ENCODE assay signal across 18 mouse cellular contexts in genomic region chr8:84308376-84308775, GRCm38 (mm10). TPM values are rescaled to one million over a fixed set of nuclear protein-coding genes. Genes with fewer than 3 reads are reported as not detected.
DNase-seq lines count a peak whose midpoint lies in the region; ATAC-seq and TF ChIP-seq lines count a peak whose summit lies in the region.
"Had no signal": no experiment of that assay in that cellular context is flagged by ENCODE, and none has a peak within 500 bp of the region (broad histone marks: within the 10 kb centered on the region; RNA-seq: fewer than 3 reads in every experiment).

No protein-coding gene starts in this region.

- no peak overlapping the region for H3K9ac ChIP-seq in kidney, postnatal 0 days (ENCODE audit: low read depth, low read length)
- H3K9ac ChIP-seq in kidney, embryonic 15.5 days = no peak overlapping the region
- no peak overlapping the region for H3K9ac ChIP-seq in midbrain, embryonic 14.5 days (replicated peaks; ENCODE audit: low read length)
- H3K9ac ChIP-seq: liver, embryonic 15.5 days; neural tube, embryonic 15.5 days had no signal

- H3K4me1 ChIP-seq in kidney, postnatal 0 days (replicated peaks; ENCODE audit: insufficient read depth, low read length) = no peaks in the 10 kb centered on the region
- no peaks in the 10 kb centered on the region for H3K4me1 ChIP-seq in kidney, embryonic 15.5 days
- no peaks in the 10 kb centered on the region for H3K4me1 ChIP-seq in midbrain, embryonic 14.5 days (ENCODE audit: control insufficient read depth, insufficient read depth, low read length)
- H3K4me1 ChIP-seq: liver, embryonic 15.5 days; neural tube, embryonic 15.5 days had no signal

- peak; percentile 41 for DNase-seq in kidney, postnatal 0 days (ENCODE audit: low spot score)
- DNase-seq in adrenal gland, adult 8-10 months = peak; percentile 6
- peak; percentile 82 for DNase-seq in forelimb bud, embryonic 11.5 days (ENCODE audit: low read depth, low spot score)
- DNase-seq in layer of hippocampus, postnatal 36 days = no peak
- no peak for DNase-seq in left cerebral cortex, adult 11 months (ENCODE audit: low spot score)
- DNase-seq in midbrain, embryonic 14.5 days = no peak
- DNase-seq: cerebellum, adult 9-11 months; kidney, adult 2 months; kidney, postnatal 25 days; lung, postnatal 10 days; right cerebral cortex, postnatal 4 days; thymus, adult 2 months had no signal

- no peaks in the 10 kb centered on the region for H3K27me3 ChIP-seq in kidney, postnatal 0 days (ENCODE audit: insufficient read depth, low read length)
- no peaks in the 10 kb centered on the region for H3K27me3 ChIP-seq in kidney, embryonic 15.5 days
- H3K27me3 ChIP-seq in midbrain, embryonic 14.5 days (ENCODE audit: control insufficient read depth, insufficient read depth, low read length) = no peaks in the 10 kb centered on the region
- H3K27me3 ChIP-seq: liver, embryonic 15.5 days; neural tube, embryonic 15.5 days had no signal

- no peak overlapping the region for H3K4me2 ChIP-seq in kidney, postnatal 0 days (ENCODE audit: low read length)
- no peak overlapping the region for H3K4me2 ChIP-seq in kidney, embryonic 15.5 days
- H3K4me2 ChIP-seq in midbrain, embryonic 14.5 days (ENCODE audit: low read length) = no peak overlapping the region
- H3K4me2 ChIP-seq: liver, embryonic 15.5 days; neural tube, embryonic 15.5 days had no signal

- H3K9me3 ChIP-seq in kidney, postnatal 0 days (replicated peaks; ENCODE audit: low read length) = no peaks in the 10 kb centered on the region
- no peaks in the 10 kb centered on the region for H3K9me3 ChIP-seq in kidney, embryonic 15.5 days (replicated peaks)
- no peaks in the 10 kb centered on the region for H3K9me3 ChIP-seq in midbrain, embryonic 14.5 days (ENCODE audit: control insufficient read depth, low read length)
- H3K9me3 ChIP-seq: liver, embryonic 15.5 days; neural tube, embryonic 15.5 days had no signal

- no peak for TF ChIP-seq CTCF in kidney, postnatal 0 days (IDR thresholded peaks at IDR 0.05; ENCODE audit: low read depth)

- 25% methylated on average over 3 of the region's 3 CpGs for WGBS in kidney, postnatal 0 days
- WGBS in kidney, embryonic 15.5 days = 38% methylated on average over 3 of the region's 3 CpGs
- 70% methylated on average over 3 of the region's 3 CpGs for WGBS in midbrain, embryonic 14.5 days

- H3K27ac ChIP-seq in kidney, postnatal 0 days = no peak overlapping the region
- no peak overlapping the region for H3K27ac ChIP-seq in kidney, embryonic 15.5 days
- H3K27ac ChIP-seq in midbrain, embryonic 14.5 days (replicated peaks; ENCODE audit: low read depth, low read length) = no peak overlapping the region
- H3K27ac ChIP-seq: liver, embryonic 15.5 days; neural tube, embryonic 15.5 days had no signal

- ATAC-seq in kidney, postnatal 0 days (replicated peaks; ENCODE audit: low FRiP score, low read depth) = no peak
- ATAC-seq in kidney, embryonic 15.5 days (replicated peaks; ENCODE audit: low FRiP score) = no peak
- no peak for ATAC-seq in midbrain, embryonic 14.5 days (ENCODE audit: low FRiP score, low TSS enrichment)
- ATAC-seq: forebrain, embryonic 14.5 days; midbrain, embryonic 16.5 days had no signal

- no peak overlapping the region for H3K4me3 ChIP-seq in kidney, postnatal 0 days (replicated peaks; ENCODE audit: low read depth, low read length)
- no peak overlapping the region for H3K4me3 ChIP-seq in kidney, embryonic 15.5 days (replicated peaks)
- H3K4me3 ChIP-seq in midbrain, embryonic 14.5 days (replicated peaks; ENCODE audit: low read depth, low read length) = no peak overlapping the region
- H3K4me3 ChIP-seq: erythroblast, embryonic 14.5 days; liver, embryonic 15.5 days; neural tube, embryonic 15.5 days had no signal

- H3K36me3 ChIP-seq in kidney, postnatal 0 days (ENCODE audit: insufficient read depth, low read length) = no peaks in the 10 kb centered on the region
- no peaks in the 10 kb centered on the region for H3K36me3 ChIP-seq in kidney, embryonic 15.5 days
- no peaks in the 10 kb centered on the region for H3K36me3 ChIP-seq in midbrain, embryonic 14.5 days (ENCODE audit: control insufficient read depth, insufficient read depth, low read length)
- H3K36me3 ChIP-seq: liver, embryonic 15.5 days; neural tube, embryonic 15.5 days had no signal

RNA-seq across cellular contexts. Expression of gene Ccdc130, which starts 38.2 kb away (rescaled TPM):
- polyA plus RNA-seq in kidney, postnatal 0 days (2015; fragmentation: Nextera tagmentation; extraction: Ambion mirVana) = 17.4 and 20.2 TPM in 2 replicates
- polyA plus RNA-seq in kidney, embryonic 15.5 days (2015; fragmentation: Nextera tagmentation; extraction: Ambion mirVana) = 23.0 and 25.9 TPM in 2 replicates
- 10 to 100 TPM; 21.5 to 27.7 (median 24.6) TPM for total RNA-seq in adrenal gland, adult 8-10 months (2022)
- total RNA-seq in layer of hippocampus, postnatal 36 days (2021) = 10 to 100 TPM; 28.4 to 30.9 TPM
- 25.5 and 26.2 TPM in 2 replicates for polyA plus RNA-seq in midbrain, embryonic 14.5 days (2014; fragmentation: Nextera tagmentation; extraction: Ambion mirVana)

RNA-seq across cellular contexts. Expression of gene Mri1, which starts 51.2 kb away (rescaled TPM):
- 80.4 and 81.6 TPM in 2 replicates for polyA plus RNA-seq in kidney, postnatal 0 days (2015; fragmentation: Nextera tagmentation; extraction: Ambion mirVana)
- 66.8 and 77.8 TPM in 2 replicates for polyA plus RNA-seq in kidney, embryonic 15.5 days (2015; fragmentation: Nextera tagmentation; extraction: Ambion mirVana)
- total RNA-seq in adrenal gland, adult 8-10 months (2022) = 10 to 100 TPM; 26.9 to 52.8 (median 51.6) TPM
- total RNA-seq in layer of hippocampus, postnatal 36 days (2021) = 10 to 100 TPM; 15.1 to 16.2 TPM
- polyA plus RNA-seq in midbrain, embryonic 14.5 days (2014; fragmentation: Nextera tagmentation; extraction: Ambion mirVana) = 39.9 and 40.2 TPM in 2 replicates

RNA-seq across cellular contexts. Expression of gene D8Ertd738e, which starts 58.9 kb away (rescaled TPM):
- polyA plus RNA-seq in kidney, postnatal 0 days (2015; fragmentation: Nextera tagmentation; extraction: Ambion mirVana) = 373 and 388 TPM in 2 replicates
- polyA plus RNA-seq in kidney, embryonic 15.5 days (2015; fragmentation: Nextera tagmentation; extraction: Ambion mirVana) = 336 and 355 TPM in 2 replicates
- total RNA-seq in adrenal gland, adult 8-10 months (2022) = 100 to 1,000 TPM; 171 to 296 (median 225) TPM
- 100 to 1,000 TPM; 131 to 145 TPM for total RNA-seq in layer of hippocampus, postnatal 36 days (2021)
- 261 and 282 TPM in 2 replicates for polyA plus RNA-seq in midbrain, embryonic 14.5 days (2014; fragmentation: Nextera tagmentation; extraction: Ambion mirVana)

Comparison
In these comparisons a context has a peak if more than half of its experiments do, and no peak if none do; other contexts are left out.
1. DNase-seq: peak in kidney, postnatal 0 days (single experiment), adrenal gland, adult 8-10 months (single experiment) and forelimb bud, embryonic 11.5 days (single experiment); none in layer of hippocampus, postnatal 36 days (0 of 2), left cerebral cortex, adult 11 months (single experiment) and midbrain, embryonic 14.5 days (single experiment).